8 mouse cellular contexts compared by ENCODE assay signal in the genomic region with DNA sequence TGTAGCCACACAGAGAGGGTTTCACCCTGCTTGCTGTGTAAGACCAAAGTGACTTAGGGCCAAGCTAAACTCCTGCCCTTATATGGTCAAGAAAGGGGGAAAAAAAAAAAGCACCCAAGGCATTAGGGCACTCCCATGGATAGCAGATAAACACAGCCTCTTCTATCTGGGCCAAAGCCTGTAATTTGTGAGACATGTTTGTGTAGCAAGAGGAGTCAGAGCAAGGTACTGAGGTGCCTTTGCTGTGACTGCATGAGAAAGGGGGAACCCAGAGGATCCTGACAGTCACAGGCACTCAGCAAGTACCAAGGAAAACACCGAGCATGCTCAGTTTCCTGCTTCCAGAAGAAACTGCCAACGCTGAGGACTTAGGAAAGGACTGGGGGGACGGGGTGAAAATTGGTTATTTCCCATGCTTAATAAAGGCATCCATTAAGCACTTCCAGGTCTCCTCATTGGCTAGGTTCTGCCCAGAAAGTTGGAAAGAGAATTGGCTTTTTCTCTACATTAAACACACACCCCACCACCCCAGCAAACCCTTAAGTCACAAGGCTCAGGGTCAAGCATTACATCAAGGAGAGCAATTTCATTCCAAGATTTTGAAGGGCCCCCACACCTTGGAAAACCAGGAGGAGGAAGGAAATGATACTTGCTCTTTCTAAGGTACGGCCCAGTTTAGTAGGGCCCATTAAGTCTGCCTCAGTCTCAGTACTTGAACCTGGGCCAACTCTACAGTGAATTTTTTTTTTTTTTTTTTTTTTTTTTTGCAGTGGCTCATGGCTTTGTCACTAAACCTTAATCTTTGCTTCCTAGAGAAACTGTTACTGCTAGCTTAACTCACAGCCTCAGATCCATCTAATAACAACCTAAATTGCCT. TPM values are rescaled to one million over a fixed set of nuclear protein-coding genes. Genes with fewer than 3 reads are reported as not detected.
DNase-seq lines count a peak whose midpoint lies in the region; ATAC-seq lines count a peak whose summit lies in the region.

No protein-coding gene starts in this region.

- peak overlapping the region; percentile 71 for H3K4me2 ChIP-seq in hindbrain, embryonic 16.5 days (ENCODE audit: low read length)

- no peaks in the 10 kb centered on the region for H3K9me3 ChIP-seq in hindbrain, embryonic 16.5 days (ENCODE audit: control insufficient read depth, low read length)

- no peaks in the 10 kb centered on the region for H3K36me3 ChIP-seq in hindbrain, embryonic 16.5 days (ENCODE audit: control insufficient read depth, insufficient read depth, low read length)

- H3K4me3 ChIP-seq in hindbrain, embryonic 16.5 days (ENCODE audit: low read length) = peak overlapping the region; percentile 67; the same call in 1 of the 2 replicates

- H3K4me1 ChIP-seq in hindbrain, embryonic 16.5 days (ENCODE audit: control insufficient read depth, insufficient read depth, low read depth, low read length) = peaks cover 37% of the 10 kb centered on the region

- 54% methylated on average over 4 of the region's 4 CpGs for WGBS in hindbrain, embryonic 16.5 days

- peak; percentile 28 for DNase-seq in cerebellum, adult 9-11 months
- DNase-seq in cerebellum, adult 9-10 months = no peak
- peak; percentile 62 for DNase-seq in brain, adult 2 months (ENCODE audit: low read depth, low spot score)
- DNase-seq in lung, postnatal 10 days = peak; percentile 46
- no peak for DNase-seq in layer of hippocampus, postnatal 10 days (ENCODE audit: low spot score in 2 of 2)

- H3K9ac ChIP-seq in hindbrain, embryonic 16.5 days (ENCODE audit: low read depth, low read length) = peak overlapping the region; percentile 42

- no peak for ATAC-seq in hindbrain, embryonic 16.5 days
- ATAC-seq in CD4-positive, CD25-positive, alpha-beta regulatory T cell, adult 4 months = no peak
- no peak for ATAC-seq in inflammation-experienced regulatory T-cells, adult 6 months

- H3K27me3 ChIP-seq in hindbrain, embryonic 16.5 days (replicated peaks; ENCODE audit: control insufficient read depth, insufficient read depth, low read length) = no peaks in the 10 kb centered on the region

- H3K27ac ChIP-seq in hindbrain, embryonic 16.5 days (ENCODE audit: low read depth, low read length) = no peak overlapping the region

RNA-seq across cellular contexts. Expression of a gene that starts 8.0 kb away (rescaled TPM):
- 187 and 214 TPM in 2 replicates for polyA plus RNA-seq in hindbrain, embryonic 16.5 days (2015; fragmentation: Nextera tagmentation; extraction: Ambion mirVana)
- polyA plus RNA-seq in CD4-positive, CD25-positive, alpha-beta regulatory T cell, adult 4 months (2017; shearing (Covaris generic)) = 10 to 100 TPM; 25.6 to 42.4 TPM
- 10 to 100 TPM; 31.8 to 34.9 (median 32.4) TPM for polyA plus RNA-seq in inflammation-experienced regulatory T-cells, adult 6 months (2017; shearing (Covaris generic))
- total RNA-seq in layer of hippocampus, postnatal 10 days (2021) = 100 to 1,000 TPM; 195 to 211 TPM

Comparison
In these comparisons a context has a peak if more than half of its experiments do, and no peak if none do; other contexts are left out.
1. DNase-seq: peak in cerebellum, adult 9-11 months (single experiment), brain, adult 2 months (single experiment) and lung, postnatal 10 days (single experiment); none in cerebellum, adult 9-10 months (single experiment) and layer of hippocampus, postnatal 10 days (0 of 2).